In the genomic region with DNA sequence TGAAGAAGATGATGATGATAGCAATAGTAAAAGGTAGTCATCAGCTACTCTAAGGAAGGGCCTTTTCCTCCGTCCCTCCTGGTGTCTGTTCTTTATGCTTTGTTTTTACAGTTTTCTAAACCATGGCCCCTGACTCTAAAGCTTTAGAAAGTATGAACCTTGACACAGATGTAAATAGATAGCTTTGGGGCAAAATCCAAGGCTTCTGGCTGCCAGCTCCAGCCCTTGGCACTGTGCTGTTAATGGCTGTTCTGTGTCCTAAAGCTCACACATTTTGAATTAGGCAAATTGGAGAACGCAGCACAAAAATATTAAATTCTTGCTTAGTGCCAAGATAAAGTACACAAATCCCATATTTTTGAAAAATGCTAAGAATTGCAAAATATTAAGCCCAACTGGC, we compare ENCODE assay signal across 16 mouse cellular contexts.
"Had no signal": no experiment of that assay in that cellular context is flagged by ENCODE, and none has a peak within 500 bp of the region (broad histone marks: within the 10 kb centered on the region; RNA-seq: fewer than 3 reads in every experiment).

No protein-coding gene starts in this region.

- H3K4me3 ChIP-seq: neural tube, embryonic 13.5 days; neural tube, embryonic 15.5 days; stomach, embryonic 15.5 days had no signal

- H3K27ac ChIP-seq: neural tube, embryonic 13.5 days; neural tube, embryonic 15.5 days; stomach, embryonic 15.5 days; stomach, postnatal 0 days had no signal

- H3K4me1 ChIP-seq: stomach, embryonic 15.5 days had no signal

- H3K9ac ChIP-seq: neural tube, embryonic 13.5 days; neural tube, embryonic 15.5 days; stomach, embryonic 15.5 days had no signal

- DNase-seq: retina, postnatal 1 day; right cerebral cortex, adult 18-20 months; right cerebral cortex, postnatal 14 days; right cerebral cortex, postnatal 25 days; right cerebral cortex, postnatal 4 days; spleen, adult 18-20 months; thymus, adult 18-20 months; thymus, adult 2 months; thymus, postnatal 14 days; thymus, postnatal 25 days; thymus, postnatal 36 days; thymus, postnatal 4 days had no signal

- H3K4me2 ChIP-seq: neural tube, embryonic 13.5 days; neural tube, embryonic 15.5 days; stomach, embryonic 15.5 days had no signal

- H3K36me3 ChIP-seq: neural tube, embryonic 13.5 days; neural tube, embryonic 15.5 days; stomach, embryonic 15.5 days had no signal

- H3K9me3 ChIP-seq: neural tube, embryonic 13.5 days; neural tube, embryonic 15.5 days; stomach, embryonic 15.5 days had no signal

- H3K27me3 ChIP-seq: neural tube, embryonic 13.5 days; neural tube, embryonic 15.5 days; stomach, embryonic 15.5 days had no signal
